Mouse (Mus musculus) cortical plate, adult 2 months (tissue): ENCODE measurements around the gene Gm17727.

Experiments used
- CTCF ChIP-seq: fragments of 200-500 bp; IDR thresholded peaks from 2 replicates; pipeline ENCODE4 v1.5.1; 2011; ENCODE audit warnings: mild to moderate bottlenecking, control low read depth, low read length; ENCODE audit not compliant: insufficient read depth; ENCODE audit errors: extremely low read depth
- POLR2A ChIP-seq: fragments of 200-500 bp; IDR thresholded peaks from 2 replicates; pipeline ENCODE4 v1.6.1; 2011; ENCODE audit warnings: mild to moderate bottlenecking, low read length, control low read depth; ENCODE audit not compliant: insufficient read depth; ENCODE audit errors: extremely low read depth

- TF ChIP-seq POLR2A: no peak
- no peak for TF ChIP-seq CTCF
Measured at GRCm38 (mm10) chr9:35740749-35741148, 37.2 kb downstream of the Gm17727 start, which contains the start of gene Gm17677.
